Mouse (Mus musculus) liver, embryonic 13.5 days (tissue): ENCODE data around the gene Gm45213. TPM values are rescaled to one million over a fixed set of nuclear protein-coding genes. Genes with fewer than 3 reads are reported as not detected.
A peak's percentile ranks its signal among the peaks of the same experiment; 100 is the strongest.

Experiments
- ATAC-seq: fragments of 200-750 bp; cut with Nextera tagmentation; 2 replicates; pipeline ENCODE4 v1.8.0; 2017; ENCODE audit warnings: low read depth, mild to moderate bottlenecking, moderate number of reproducible peaks, moderate library complexity
- DNase-seq: peaks from one replicate; pipeline ENCODE4 v3.0.0; 2022
- H3K27ac ChIP-seq: fragments of 300-500 bp; sonication (generic); 2 replicates; pipeline ENCODE4 v1.5.1; 2015; ENCODE audit warnings: moderate library complexity, mild to moderate bottlenecking, inconsistent platforms
- H3K27me3 ChIP-seq: fragments of 300-500 bp; sonication (generic); 2 replicates; pipeline ENCODE4 v1.6.1; 2015; ENCODE audit warnings: mild to moderate bottlenecking, inconsistent platforms
- H3K36me3 ChIP-seq: fragments of 300-500 bp; sonication (generic); 2 replicates; pipeline ENCODE4 v1.6.1; 2015; ENCODE audit warnings: mild to moderate bottlenecking, inconsistent platforms
- H3K4me1 ChIP-seq: fragments of 300-500 bp; sonication (generic); replicated peaks from 2 replicates; pipeline ENCODE4 v1.6.1; 2015; ENCODE audit warnings: inconsistent platforms
- H3K4me2 ChIP-seq: fragments of 300-500 bp; sonication (generic); 2 replicates; pipeline ENCODE4 v1.6.1; 2015; ENCODE audit warnings: inconsistent platforms, mild to moderate bottlenecking, moderate library complexity
- H3K4me3 ChIP-seq: fragments of 300-500 bp; sonication (generic); replicated peaks from 2 replicates; pipeline ENCODE4 v1.5.1; 2015; ENCODE audit warnings: mild to moderate bottlenecking, inconsistent platforms
- H3K9ac ChIP-seq: fragments of 300-500 bp; sonication (generic); 2 replicates; pipeline ENCODE4 v1.6.1; 2015; ENCODE audit warnings: mild to moderate bottlenecking, inconsistent platforms
- H3K9me3 ChIP-seq: fragments of 300-500 bp; sonication (generic); replicated peaks from 2 replicates; pipeline ENCODE4 v1.6.1; 2016; ENCODE audit warnings: inconsistent platforms
- WGBS: fragments of 180-500 bp; shearing (Covaris S2); methylation state at CpG from one replicate; pipeline ENCODE4 v1.1.7; 2015; ENCODE audit not compliant: insufficient replicate concordance; 5-methylcytosine and 5-hydroxymethylcytosine counted together
- polyA plus RNA-seq: library from polyadenylated mRNA; unstranded; fragments of >200 nt; fragmentation: Nextera tagmentation; extraction: Ambion mirVana; gene quantifications from 2 replicates; pipeline ENCODE4 v1.2.1, GENCODE M21; 2015

The Gm45213 gene
- polyA plus RNA-seq, 1 experiment from 2014 or later = not detected

GRCm38 (mm10) chr7:66028766-66029512, 14.5 kb upstream of the Gm45213 start:
- no peak overlapping the region for H3K4me3 ChIP-seq
- no peaks in the 10 kb centered on the region for H3K9me3 ChIP-seq
- no peak for ATAC-seq
- no peak for DNase-seq
- H3K4me1 ChIP-seq = no peaks in the 10 kb centered on the region
- H3K36me3 ChIP-seq = no peaks in the 10 kb centered on the region
- WGBS = 65% methylated on average over 6 of the region's 6 CpGs
- H3K27ac ChIP-seq = no peak overlapping the region
- H3K4me2 ChIP-seq = no peak overlapping the region
- H3K27me3 ChIP-seq = no peaks in the 10 kb centered on the region
- no peak overlapping the region for H3K9ac ChIP-seq

DNA sequence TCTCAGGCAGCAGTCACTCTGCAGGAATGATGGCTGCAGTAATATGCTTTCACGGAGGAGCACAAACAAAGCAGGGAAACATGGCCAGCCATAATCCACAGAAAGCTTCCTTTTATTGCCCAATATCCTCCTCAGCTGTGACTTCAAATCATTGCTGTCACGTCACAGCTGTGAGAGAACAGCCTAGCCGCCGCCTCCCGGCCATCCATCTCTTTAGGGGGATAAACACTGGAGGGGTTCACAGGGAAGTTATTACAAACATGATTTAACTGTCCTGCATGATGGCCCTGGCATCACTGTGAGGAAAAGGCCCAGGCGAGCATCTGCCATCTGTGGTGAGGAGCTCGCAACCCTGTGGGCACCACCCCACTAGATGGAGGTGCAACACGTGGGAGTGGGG, 6.6 kb upstream of the Gm45213 start:
- Histone ChIP-seq H3K9ac (no peak overlapping the region), H3K4me2 (no peak overlapping the region), H3K4me1 (peaks cover 9% of the 10 kb centered on the region; the same call in 1 of the 2 replicates), H3K9me3 (no peaks in the 10 kb centered on the region), H3K4me3 (no peak overlapping the region), H3K27me3 (0 out of 2 replicates have a peak, but pooled peaks cover 12% of the 10 kb centered on the region), H3K36me3 (no peaks in the 10 kb centered on the region), H3K27ac (no peak overlapping the region)
- ATAC-seq (no peak), DNase-seq (no peak)
- 50% methylated on average over 8 of the region's 8 CpGs for WGBS

DNA sequence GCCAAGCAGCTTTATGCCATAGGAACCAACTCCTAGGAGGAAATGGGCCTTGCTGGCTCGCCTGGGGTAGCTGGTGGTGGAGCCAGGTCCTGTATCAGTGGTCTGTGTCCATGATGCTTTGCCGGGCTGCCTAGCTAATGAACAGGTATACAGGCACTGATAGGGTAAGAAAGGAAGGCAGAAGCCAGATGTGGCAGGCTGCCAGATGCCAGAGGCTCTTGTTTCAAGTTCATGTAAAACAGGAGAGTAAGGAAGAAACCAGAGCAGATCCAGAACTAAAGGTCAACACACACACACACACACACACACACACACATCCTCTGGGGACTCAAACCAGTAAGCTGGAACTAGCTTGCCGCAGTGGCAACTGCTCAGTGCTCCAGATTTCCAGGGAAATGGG, 5.1 kb upstream of the Gm45213 start:
- Histone ChIP-seq H3K27me3 (0 out of 2 replicates have a peak, but pooled peaks cover 12% of the 10 kb centered on the region), H3K27ac (no peak overlapping the region), H3K4me2 (no peak overlapping the region), H3K36me3 (no peaks in the 10 kb centered on the region), H3K4me3 (no peak overlapping the region), H3K9ac (no peak overlapping the region), H3K9me3 (no peaks in the 10 kb centered on the region), H3K4me1 (peaks cover 9% of the 10 kb centered on the region; the same call in 1 of the 2 replicates)
- WGBS = 46% methylated on average over 3 of the region's 3 CpGs
- DNase-seq (no peak), ATAC-seq (no peak)

DNA sequence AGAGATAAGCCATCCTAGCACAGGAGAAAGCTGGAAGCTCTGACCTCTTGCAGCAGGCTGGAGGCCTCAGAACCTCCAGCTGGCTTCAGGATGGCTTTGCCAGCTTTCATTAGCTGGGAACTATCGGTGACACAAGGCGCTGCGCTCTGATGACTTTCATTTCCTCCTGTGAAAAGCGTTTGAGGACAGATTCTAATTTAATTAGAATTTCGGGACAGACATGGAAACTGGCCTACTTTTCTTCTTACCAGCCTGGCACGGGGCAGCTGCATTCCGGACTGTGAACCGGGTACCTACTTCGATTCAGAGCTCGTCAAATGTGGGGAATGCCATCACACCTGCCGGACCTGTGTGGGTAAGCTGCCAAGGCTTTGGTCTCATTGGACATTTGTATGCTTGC, 4.7 kb upstream of the Gm45213 start:
- Histone ChIP-seq H3K27ac (no peak overlapping the region), H3K27me3 (0 out of 2 replicates have a peak, but pooled peaks cover 12% of the 10 kb centered on the region), H3K4me2 (no peak overlapping the region), H3K4me3 (no peak overlapping the region), H3K9ac (no peak overlapping the region), H3K36me3 (no peaks in the 10 kb centered on the region), H3K4me1 (peaks cover 9% of the 10 kb centered on the region; the same call in 1 of the 2 replicates), H3K9me3 (no peaks in the 10 kb centered on the region)
- WGBS = 75% methylated on average over 11 of the region's 11 CpGs
- DNase-seq = no peak
- ATAC-seq = no peak

- Histone ChIP-seq H3K9me3 (no peaks in the 10 kb centered on the region), H3K27me3 (0 out of 2 replicates have a peak, but pooled peaks cover 12% of the 10 kb centered on the region), H3K27ac (no peak overlapping the region), H3K9ac (no peak overlapping the region), H3K4me3 (no peak overlapping the region), H3K4me1 (peaks cover 9% of the 10 kb centered on the region; the same call in 1 of the 2 replicates), H3K4me2 (no peak overlapping the region), H3K36me3 (no peaks in the 10 kb centered on the region)
- DNase-seq = no peak
- ATAC-seq = peak; percentile 41; the same call in 1 of the 2 replicates
- WGBS = 58% methylated on average over 18 of the region's 18 CpGs
Observed at GRCm38 (mm10) chr7:66040026-66040814, 3.2 kb upstream of the Gm45213 start.

DNA sequence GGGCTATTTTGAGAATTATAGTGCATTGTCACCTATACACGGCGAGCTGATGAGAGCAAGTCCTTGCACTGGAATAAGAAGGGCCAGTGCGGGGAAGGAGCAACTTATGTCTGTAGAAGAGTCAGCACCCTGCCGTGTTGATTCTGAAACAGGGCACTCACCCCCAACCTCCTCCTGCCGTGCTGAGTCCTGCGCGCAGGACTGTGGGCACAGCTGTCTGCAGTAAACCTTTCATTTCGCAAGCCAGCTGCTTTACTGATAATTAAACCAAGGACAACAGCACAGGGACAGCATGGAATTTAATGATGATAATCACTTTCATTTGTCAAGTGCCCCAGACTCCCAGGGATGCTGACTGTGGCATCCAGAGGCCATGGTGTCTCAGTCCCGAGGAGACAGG, 1.2 kb downstream of the Gm45213 start:
- no peaks in the 10 kb centered on the region for H3K9me3 ChIP-seq
- H3K9ac ChIP-seq = no peak overlapping the region
- no peak overlapping the region for H3K27ac ChIP-seq
- DNase-seq (no peak), ATAC-seq (no peak)
- no peaks in the 10 kb centered on the region for H3K36me3 ChIP-seq
- peaks cover 9% of the 10 kb centered on the region for H3K4me1 ChIP-seq
- no peak overlapping the region for H3K4me3 ChIP-seq
- H3K4me2 ChIP-seq = no peak overlapping the region
- H3K27me3 ChIP-seq = 0 out of 2 replicates have a peak, but pooled peaks cover 4% of the 10 kb centered on the region
- 64% methylated on average over 9 of the region's 9 CpGs for WGBS

- no peaks in the 10 kb centered on the region; the same call in 1 of the 2 replicates for H3K4me1 ChIP-seq
- H3K4me2 ChIP-seq = no peak overlapping the region
- no peaks in the 10 kb centered on the region for H3K9me3 ChIP-seq
- 50% methylated on average over 17 of the region's 17 CpGs for WGBS
- no peak overlapping the region for H3K4me3 ChIP-seq
- ATAC-seq = no peak
- H3K36me3 ChIP-seq = no peaks in the 10 kb centered on the region
- no peak overlapping the region for H3K27ac ChIP-seq
- H3K27me3 ChIP-seq = 0 out of 2 replicates have a peak, but pooled peaks cover 4% of the 10 kb centered on the region
- H3K9ac ChIP-seq = no peak overlapping the region
- DNase-seq = no peak
Observed at GRCm38 (mm10) chr7:66046921-66047918, 3.8 kb downstream of the Gm45213 start.

- ATAC-seq = no peak
- DNase-seq = no peak
- WGBS = 67% methylated on average over 4 of the region's 4 CpGs
- H3K27ac ChIP-seq = no peak overlapping the region
- H3K4me3 ChIP-seq = no peak overlapping the region
- no peaks in the 10 kb centered on the region; the same call in 1 of the 2 replicates for H3K4me1 ChIP-seq
- 0 out of 2 replicates have a peak, but pooled peaks cover 4% of the 10 kb centered on the region for H3K27me3 ChIP-seq
- no peaks in the 10 kb centered on the region for H3K36me3 ChIP-seq
- H3K9me3 ChIP-seq = no peaks in the 10 kb centered on the region
- H3K4me2 ChIP-seq = no peak overlapping the region
- H3K9ac ChIP-seq = no peak overlapping the region
Observed at GRCm38 (mm10) chr7:66047975-66048374, 4.6 kb downstream of the Gm45213 start.

DNA sequence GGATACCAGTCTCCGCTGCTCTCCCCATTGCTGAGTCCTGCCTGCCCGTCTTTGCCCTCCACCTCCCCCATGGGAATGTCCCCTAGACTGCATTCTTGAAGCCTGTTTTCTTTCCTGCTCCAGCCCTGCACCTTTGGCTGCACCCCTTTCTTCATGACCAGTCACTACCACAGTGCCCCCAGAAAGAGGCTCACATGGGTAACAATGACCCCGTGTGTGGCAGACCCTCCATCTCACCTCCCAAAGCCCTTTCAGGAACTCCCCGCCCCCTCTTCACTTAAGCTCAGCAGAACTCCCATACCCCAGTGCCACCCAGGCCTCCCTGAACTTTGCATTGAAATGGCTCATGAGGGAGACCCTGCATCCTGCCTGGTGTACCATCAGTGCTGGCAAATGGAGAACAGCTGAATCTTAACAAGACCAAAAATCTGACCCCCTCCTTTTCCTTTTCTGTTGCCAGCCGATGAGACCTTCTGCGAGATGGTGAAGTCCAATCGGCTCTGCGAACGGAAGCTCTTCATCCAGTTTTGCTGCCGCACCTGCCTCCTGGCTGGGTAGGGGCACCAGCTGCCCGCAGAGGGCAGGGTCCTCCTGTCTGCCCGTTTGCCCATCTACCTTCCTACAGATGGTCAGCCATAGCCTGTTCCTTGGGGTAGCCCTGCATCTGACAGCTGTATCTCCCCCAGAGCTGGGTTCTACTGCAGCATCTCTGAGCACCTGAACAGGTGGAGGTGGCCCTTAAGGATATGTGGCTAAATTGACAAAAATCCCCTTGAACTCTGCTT, 5.2 kb downstream of the Gm45213 start:
- ATAC-seq (no peak), DNase-seq (no peak)
- no peak overlapping the region for H3K27ac ChIP-seq
- H3K4me1 ChIP-seq = no peaks in the 10 kb centered on the region; the same call in 1 of the 2 replicates
- 0 out of 2 replicates have a peak, but pooled peaks cover 4% of the 10 kb centered on the region for H3K27me3 ChIP-seq
- no peak overlapping the region for H3K9ac ChIP-seq
- no peaks in the 10 kb centered on the region for H3K36me3 ChIP-seq
- no peak overlapping the region for H3K4me2 ChIP-seq
- no peaks in the 10 kb centered on the region for H3K9me3 ChIP-seq
- 67% methylated on average over 12 of the region's 12 CpGs for WGBS
- no peak overlapping the region for H3K4me3 ChIP-seq

DNA sequence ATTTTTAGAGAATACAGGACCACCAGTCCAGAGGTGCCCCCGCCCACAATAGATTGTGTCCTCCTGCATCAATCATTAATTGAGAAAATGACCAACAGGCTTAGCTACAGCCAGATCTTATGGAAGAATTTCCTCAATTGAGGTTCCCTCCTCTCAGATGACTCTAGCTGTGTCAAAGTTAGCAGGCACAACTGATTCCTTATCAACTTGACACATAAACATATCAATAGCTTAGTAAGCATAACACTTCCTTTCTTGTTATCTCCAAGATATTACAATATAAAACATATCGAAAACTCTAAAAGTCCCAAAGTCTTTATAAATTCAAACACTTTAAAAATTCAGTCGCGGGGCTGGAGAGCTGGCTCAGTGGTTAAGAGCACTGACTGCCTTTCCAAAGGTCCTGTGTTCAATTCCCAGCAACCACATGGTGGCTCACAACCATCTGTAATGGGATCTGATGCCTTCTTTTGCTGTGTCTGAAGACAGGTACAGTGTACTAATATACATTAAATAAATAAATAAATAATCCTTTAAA, 10.6 kb downstream of the Gm45213 start:
- H3K27me3 ChIP-seq = no peaks in the 10 kb centered on the region; the same call in 1 of the 2 replicates
- no peaks in the 10 kb centered on the region for H3K36me3 ChIP-seq
- H3K4me2 ChIP-seq = no peak overlapping the region
- ATAC-seq (no peak), DNase-seq (no peak)
- 0 out of 2 replicates have a peak, but pooled peaks cover under 1% of the 10 kb centered on the region for H3K4me1 ChIP-seq
- no peak overlapping the region for H3K4me3 ChIP-seq
- WGBS = 66% methylated on average over 4 of the region's 4 CpGs
- H3K9me3 ChIP-seq = no peaks in the 10 kb centered on the region
- H3K27ac ChIP-seq = no peak overlapping the region
- no peak overlapping the region for H3K9ac ChIP-seq
